Mouse (Mus musculus): ENCODE results near the gene Ap1s3.

DNA sequence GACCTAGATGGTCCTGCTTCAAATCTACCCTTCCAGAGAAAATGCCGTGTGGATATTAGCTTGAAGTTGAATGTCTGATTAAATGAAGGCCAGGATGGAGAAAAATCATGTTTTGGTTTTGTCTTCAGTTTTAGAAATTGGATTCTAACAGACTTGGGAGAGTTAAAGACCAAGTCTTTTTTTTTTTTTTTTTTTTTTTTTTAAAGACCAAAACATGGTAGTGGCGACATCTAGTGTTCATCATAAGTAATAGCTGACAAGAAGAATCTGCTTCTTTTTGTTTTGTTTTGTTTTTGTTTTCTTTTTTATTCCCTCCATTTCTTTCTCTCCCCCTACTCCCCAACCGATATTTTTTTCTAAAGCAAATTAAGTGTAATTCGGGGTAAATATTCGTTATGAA, 11.2 kb upstream of the Ap1s3 start:
- no peak for TF ChIP-seq MAX (IDR thresholded peaks at IDR 0.05; ENCODE audit: low read depth)
- TF ChIP-seq POLR2A (IDR thresholded peaks at IDR 0.05; ENCODE audit: insufficient read length, low read depth), result no peak
- TF ChIP-seq TCF3 (IDR thresholded peaks at IDR 0.05; ENCODE audit: insufficient read length, low read depth), result no peak
- no peak for TF ChIP-seq MYOD1 (IDR thresholded peaks at IDR 0.05; ENCODE audit: control insufficient read depth in 1 of 3, insufficient read length in 2 of 3, low read depth in 2 of 3)
- no peak for TF ChIP-seq TCF12 (IDR thresholded peaks at IDR 0.05; ENCODE audit: insufficient read depth, poor library complexity, severe bottlenecking)
- TF ChIP-seq E2F4 (IDR thresholded peaks at IDR 0.05; ENCODE audit: insufficient read depth), result no peak
- TF ChIP-seq USF1 (IDR thresholded peaks at IDR 0.05; ENCODE audit: low read depth), result no peak
- TF ChIP-seq MYOG (IDR thresholded peaks at IDR 0.05; ENCODE audit: control insufficient read depth in 1 of 3, insufficient read depth in 1 of 3, insufficient read length in 2 of 3, low read depth in 2 of 3), result no peak
- TF ChIP-seq POLR2AphosphoS2 (IDR thresholded peaks at IDR 0.05; ENCODE audit: insufficient read length, low read depth), result no peak
- TF ChIP-seq SRF (IDR thresholded peaks at IDR 0.05; ENCODE audit: control insufficient read depth, insufficient read length, low read depth), result no peak
- no peak for TF ChIP-seq REST (IDR thresholded peaks at IDR 0.05; ENCODE audit: insufficient read depth, insufficient read length)
- no peak for TF ChIP-seq CEBPB (IDR thresholded peaks at IDR 0.05; ENCODE audit: insufficient read depth, poor library complexity, severe bottlenecking)
